Mouse (Mus musculus) stomach, embryonic 14.5 days (tissue): Measurements from ENCODE around the gene Pfdn4. TPM values are rescaled to one million over a fixed set of nuclear protein-coding genes. Genes with fewer than 3 reads are reported as not detected.

Source experiments
- ATAC-seq: fragments of 200-750 bp; cut with Nextera tagmentation; 2 replicates; pipeline ENCODE4 v1.8.0; 2017; ENCODE audit warnings: low read depth, moderate TSS enrichment; ENCODE audit not compliant: insufficient number of reproducible peaks, insufficient read depth, low FRiP score
- H3K27ac ChIP-seq: fragments of 300-500 bp; sonication (generic); 2 replicates; pipeline ENCODE4 v1.5.1; 2014; ENCODE audit warnings: mild to moderate bottlenecking, low read length, moderate library complexity, mixed read lengths
- H3K27me3 ChIP-seq: fragments of 300-500 bp; sonication (generic); 2 replicates; pipeline ENCODE4 v1.6.1; 2014; ENCODE audit warnings: low read length, control low read depth, mixed read lengths; ENCODE audit not compliant: control insufficient read depth, insufficient read depth
- H3K36me3 ChIP-seq: fragments of 300-500 bp; sonication (generic); 2 replicates; pipeline ENCODE4 v1.6.1; 2014; ENCODE audit warnings: mild to moderate bottlenecking, control low read depth, low read length, moderate library complexity, mixed read lengths; ENCODE audit not compliant: control insufficient read depth, insufficient read depth
- H3K4me1 ChIP-seq: fragments of 300-500 bp; sonication (generic); 2 replicates; pipeline ENCODE4 v1.6.1; 2014; ENCODE audit warnings: low read length, control low read depth, mixed read lengths; ENCODE audit not compliant: control insufficient read depth, insufficient read depth
- H3K4me2 ChIP-seq: fragments of 300-500 bp; sonication (generic); replicated peaks from 2 replicates; pipeline ENCODE4 v1.6.1; 2014; ENCODE audit warnings: low read depth, low read length, control low read depth
- H3K4me3 ChIP-seq: fragments of 300-500 bp; sonication (generic); 2 replicates; pipeline ENCODE4 v1.5.1; 2014; ENCODE audit warnings: low read depth, low read length, control low read depth
- H3K9ac ChIP-seq: fragments of 300-500 bp; sonication (generic); replicated peaks from 2 replicates; pipeline ENCODE4 v1.6.1; 2014; ENCODE audit warnings: low read depth, mild to moderate bottlenecking, control low read depth, low read length, moderate library complexity, mixed read lengths
- H3K9me3 ChIP-seq: fragments of 300-500 bp; sonication (generic); 2 replicates; pipeline ENCODE4 v1.6.1; 2016; ENCODE audit warnings: low read depth, low read length, control low read depth; ENCODE audit not compliant: control insufficient read depth
- WGBS: fragments of 180-500 bp; shearing (Covaris S2); extraction: QIAGEN DNeasy Blood & Tissue Kit; methylation state at CpG from one replicate; pipeline ENCODE4 v1.1.7; 2014; 5-methylcytosine and 5-hydroxymethylcytosine counted together
- polyA plus RNA-seq: library from polyadenylated mRNA; unstranded; fragments of >200 nt; fragmentation: Nextera tagmentation; extraction: Ambion mirVana; gene quantifications from 2 replicates; pipeline ENCODE4 v1.2.1, GENCODE M21; 2014

Gene Pfdn4
- polyA plus RNA-seq, 1 experiment from 2014 or later = 83.4 TPM

DNA sequence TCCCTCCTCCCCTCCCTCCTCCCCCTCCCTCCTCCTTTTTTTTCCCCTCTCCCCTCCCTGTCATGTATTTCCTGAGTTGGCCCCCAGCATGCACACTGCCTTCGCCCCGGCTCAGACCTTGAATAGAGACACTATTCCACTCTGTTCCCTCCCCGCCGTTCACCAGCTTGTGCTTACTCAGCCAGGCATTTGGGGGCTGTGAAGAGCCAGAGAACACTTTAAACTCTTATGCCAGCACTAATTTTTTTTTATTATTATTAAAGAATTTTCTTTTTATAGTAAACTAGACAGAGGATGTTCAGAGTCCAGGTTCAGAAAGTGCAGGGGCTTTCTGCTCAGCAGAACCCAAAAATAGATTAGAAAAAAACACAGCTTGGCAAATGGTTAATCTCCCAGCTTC is 31.4 kb upstream of the Pfdn4 start:
- Histone ChIP-seq H3K4me2 (no peak overlapping the region), H3K36me3 (no peaks in the 10 kb centered on the region), H3K27me3 (no peaks in the 10 kb centered on the region), H3K4me1 (no peaks in the 10 kb centered on the region), H3K27ac (no peak overlapping the region), H3K9ac (no peak overlapping the region), H3K9me3 (no peaks in the 10 kb centered on the region), H3K4me3 (no peak overlapping the region)
- WGBS = 64% methylated on average over 4 of the region's 4 CpGs
- ATAC-seq = no peak

DNA sequence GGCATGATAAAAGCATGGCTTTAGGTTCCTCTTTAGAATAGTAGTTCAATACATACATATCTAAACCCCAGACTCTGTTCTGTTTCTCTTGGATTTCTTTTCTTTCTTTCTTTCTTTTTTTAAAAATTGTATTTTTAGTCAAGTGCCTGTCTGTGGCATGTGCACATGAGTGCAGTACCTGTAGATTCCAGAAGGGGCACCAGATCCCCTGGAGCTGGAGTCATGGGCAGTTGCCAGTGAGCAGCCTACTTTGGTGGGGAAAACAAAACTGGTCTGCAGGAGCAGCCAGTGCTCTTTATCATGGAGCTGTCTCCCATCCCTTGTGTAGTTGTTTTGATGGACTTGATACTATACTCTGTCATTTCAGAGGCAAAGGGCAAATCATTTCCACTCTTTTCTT is 28.2 kb upstream of the Pfdn4 start:
- Histone ChIP-seq H3K9ac (no peak overlapping the region), H3K4me1 (no peaks in the 10 kb centered on the region), H3K27ac (no peak overlapping the region), H3K27me3 (no peaks in the 10 kb centered on the region), H3K9me3 (no peaks in the 10 kb centered on the region), H3K36me3 (no peaks in the 10 kb centered on the region), H3K4me2 (no peak overlapping the region), H3K4me3 (no peak overlapping the region)
- no peak for ATAC-seq

DNA sequence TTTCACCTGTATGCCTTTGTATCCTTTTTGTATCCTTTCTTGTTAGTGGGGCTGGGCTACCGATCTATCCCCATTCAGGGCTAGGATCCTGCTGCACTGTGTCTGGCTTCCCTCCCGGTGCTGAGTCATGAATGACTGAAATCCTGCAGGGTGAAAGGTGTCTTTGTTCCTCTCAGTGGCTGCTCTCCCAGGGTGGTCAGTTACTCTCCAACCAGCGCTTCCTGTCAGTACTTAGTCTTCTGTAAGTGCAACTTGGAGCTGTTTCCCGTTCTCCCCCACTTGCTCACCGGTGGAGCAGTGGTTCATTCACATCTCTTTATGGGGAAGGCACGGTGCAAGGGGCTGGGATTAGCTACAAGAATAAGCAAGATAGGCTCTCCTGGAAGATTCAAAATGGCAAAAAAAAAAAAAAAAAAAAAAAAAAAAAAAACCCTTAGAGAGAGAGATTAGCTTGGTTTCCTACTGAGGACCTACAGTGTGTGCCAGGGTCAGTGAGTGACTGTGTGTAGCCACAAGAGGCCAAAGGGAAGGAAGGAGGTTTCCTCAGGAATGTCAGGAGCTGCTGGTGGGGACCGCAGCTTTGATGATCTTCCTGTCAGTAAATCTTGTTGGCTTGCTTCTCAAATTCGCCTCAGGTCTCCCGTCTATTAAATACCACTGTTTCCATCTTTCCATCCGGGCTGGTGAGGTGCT is 26.5 kb upstream of the Pfdn4 start:
- Histone ChIP-seq H3K4me3 (no peak overlapping the region), H3K36me3 (no peaks in the 10 kb centered on the region), H3K4me1 (no peaks in the 10 kb centered on the region), H3K4me2 (no peak overlapping the region), H3K9ac (no peak overlapping the region), H3K9me3 (no peaks in the 10 kb centered on the region), H3K27me3 (no peaks in the 10 kb centered on the region), H3K27ac (no peak overlapping the region)
- 9% methylated on average over 10 of the region's 10 CpGs for WGBS
- ATAC-seq = no peak

DNA sequence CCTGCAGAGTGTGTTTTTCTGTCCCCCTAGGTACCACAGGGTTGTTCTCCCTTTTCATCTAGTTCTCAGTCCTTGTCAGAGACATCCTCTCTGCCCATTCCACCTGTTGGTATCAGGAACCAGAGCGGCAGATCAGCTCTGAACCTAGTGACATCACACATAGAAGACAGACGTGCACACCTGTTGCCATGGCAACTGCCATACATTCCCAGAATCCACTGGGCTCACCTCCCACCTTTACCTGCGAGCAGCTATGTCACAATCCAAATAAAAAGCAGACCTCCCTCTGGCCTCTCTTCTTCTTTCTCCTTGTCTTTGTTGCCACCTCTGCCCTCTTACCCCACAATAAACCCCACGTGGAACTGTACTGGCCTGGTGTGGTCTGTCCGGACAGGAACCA is 25.6 kb upstream of the Pfdn4 start:
- no peak overlapping the region for H3K27ac ChIP-seq
- no peaks in the 10 kb centered on the region for H3K4me1 ChIP-seq
- H3K27me3 ChIP-seq = no peaks in the 10 kb centered on the region
- no peak overlapping the region for H3K4me2 ChIP-seq
- H3K36me3 ChIP-seq = no peaks in the 10 kb centered on the region
- no peak overlapping the region for H3K9ac ChIP-seq
- 67% methylated on average over 5 of the region's 5 CpGs for WGBS
- ATAC-seq = no peak
- no peaks in the 10 kb centered on the region for H3K9me3 ChIP-seq
- H3K4me3 ChIP-seq = no peak overlapping the region

DNA sequence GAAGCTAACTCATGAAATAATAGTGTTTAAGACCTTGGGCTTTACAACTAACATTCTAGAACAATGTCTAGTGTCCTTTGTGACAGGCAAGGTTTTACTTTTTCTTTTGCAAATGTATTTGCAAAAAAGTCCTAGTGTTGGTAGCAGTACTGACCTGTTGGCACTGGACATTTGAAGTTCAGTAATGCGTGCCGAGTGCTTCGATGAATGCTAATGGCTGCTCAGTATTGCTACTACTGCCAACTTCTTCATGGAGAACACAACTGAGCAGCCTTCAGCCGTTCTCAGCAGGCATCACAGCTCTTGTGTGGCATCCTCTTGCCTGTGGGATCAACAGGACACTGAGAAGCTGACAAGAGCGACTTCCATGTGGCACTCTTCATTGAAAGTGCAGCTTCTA is 22.1 kb upstream of the Pfdn4 start:
- no peak overlapping the region for H3K9ac ChIP-seq
- H3K4me3 ChIP-seq = no peak overlapping the region
- H3K9me3 ChIP-seq = no peaks in the 10 kb centered on the region
- no peaks in the 10 kb centered on the region for H3K36me3 ChIP-seq
- no peaks in the 10 kb centered on the region for H3K4me1 ChIP-seq
- no peak for ATAC-seq
- no peaks in the 10 kb centered on the region for H3K27me3 ChIP-seq
- WGBS = 94% methylated on average over 5 of the region's 5 CpGs
- H3K4me2 ChIP-seq = no peak overlapping the region
- H3K27ac ChIP-seq = no peak overlapping the region

DNA sequence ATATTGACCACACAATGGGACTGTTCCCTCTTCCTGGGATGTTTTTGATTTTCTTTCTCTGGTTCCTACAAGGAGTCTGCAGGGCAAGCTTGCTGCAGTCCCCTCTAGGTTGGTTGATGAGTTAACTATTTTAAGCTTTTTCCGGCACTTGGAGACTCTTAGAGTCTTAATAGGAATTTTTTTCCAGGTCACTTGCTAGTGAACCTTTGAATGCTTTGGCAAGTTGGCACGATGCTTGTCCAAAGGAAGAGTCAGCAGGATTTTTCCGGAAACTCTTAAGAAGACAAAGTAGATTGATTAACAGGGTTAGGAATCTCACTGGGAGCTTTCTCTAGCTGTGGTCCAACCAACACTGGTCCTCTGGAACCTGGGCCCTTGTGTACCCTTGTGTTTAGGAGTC is 21.1 kb upstream of the Pfdn4 start:
- Histone ChIP-seq H3K4me1 (no peaks in the 10 kb centered on the region), H3K4me2 (no peak overlapping the region), H3K27me3 (no peaks in the 10 kb centered on the region), H3K9me3 (no peaks in the 10 kb centered on the region), H3K4me3 (no peak overlapping the region), H3K27ac (no peak overlapping the region), H3K9ac (no peak overlapping the region), H3K36me3 (no peaks in the 10 kb centered on the region)
- 82% methylated on average over 3 of the region's 3 CpGs for WGBS
- no peak for ATAC-seq

DNA sequence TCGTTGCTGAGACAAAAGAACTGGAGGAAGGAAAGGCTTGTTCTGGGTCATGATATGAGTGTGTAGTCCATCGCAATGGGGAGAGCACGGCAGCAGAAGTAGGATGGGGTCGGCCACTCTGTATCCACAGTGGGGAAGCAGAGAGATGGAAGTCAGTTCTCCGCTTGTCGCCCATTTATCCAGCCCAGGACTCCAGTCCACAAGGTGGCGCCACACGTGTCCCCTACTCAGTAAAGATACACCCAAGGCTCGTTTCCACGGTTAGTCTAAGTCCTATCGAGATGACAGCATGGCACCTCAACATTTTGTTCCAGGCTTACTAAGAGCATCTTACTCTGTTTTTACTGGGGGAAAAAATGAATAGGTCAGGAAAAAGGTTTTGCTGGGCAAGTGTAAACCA is 20.0 kb upstream of the Pfdn4 start:
- Histone ChIP-seq H3K27ac (no peak overlapping the region), H3K9me3 (no peaks in the 10 kb centered on the region), H3K9ac (no peak overlapping the region), H3K4me3 (no peak overlapping the region), H3K27me3 (no peaks in the 10 kb centered on the region), H3K4me2 (no peak overlapping the region), H3K36me3 (no peaks in the 10 kb centered on the region), H3K4me1 (no peaks in the 10 kb centered on the region)
- WGBS = 79% methylated on average over 11 of the region's 11 CpGs
- no peak for ATAC-seq

DNA sequence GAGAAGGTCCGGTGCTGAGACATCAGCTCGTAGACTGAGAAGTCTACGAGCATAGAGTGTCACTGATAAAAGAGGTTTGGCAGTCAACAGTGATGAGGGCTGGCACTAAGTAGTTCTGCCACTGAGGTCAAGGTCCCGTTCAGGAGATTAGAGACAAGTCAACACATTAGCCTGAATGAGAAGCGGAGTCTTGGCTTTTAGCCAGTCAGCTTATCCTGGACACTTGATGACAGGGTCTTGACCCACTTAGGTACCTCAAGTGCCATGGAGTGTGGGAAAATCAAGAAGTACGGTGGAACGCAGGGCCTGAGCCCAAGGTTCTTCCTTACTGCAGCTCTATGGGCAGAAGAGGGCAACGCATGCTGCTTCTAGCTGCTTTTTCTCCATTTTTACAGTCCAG is 19.6 kb upstream of the Pfdn4 start:
- Histone ChIP-seq H3K27ac (no peak overlapping the region), H3K27me3 (no peaks in the 10 kb centered on the region), H3K9me3 (no peaks in the 10 kb centered on the region), H3K4me1 (no peaks in the 10 kb centered on the region), H3K4me3 (no peak overlapping the region), H3K4me2 (no peak overlapping the region), H3K9ac (no peak overlapping the region), H3K36me3 (no peaks in the 10 kb centered on the region)
- no peak for ATAC-seq
- 64% methylated on average over 8 of the region's 8 CpGs for WGBS

DNA sequence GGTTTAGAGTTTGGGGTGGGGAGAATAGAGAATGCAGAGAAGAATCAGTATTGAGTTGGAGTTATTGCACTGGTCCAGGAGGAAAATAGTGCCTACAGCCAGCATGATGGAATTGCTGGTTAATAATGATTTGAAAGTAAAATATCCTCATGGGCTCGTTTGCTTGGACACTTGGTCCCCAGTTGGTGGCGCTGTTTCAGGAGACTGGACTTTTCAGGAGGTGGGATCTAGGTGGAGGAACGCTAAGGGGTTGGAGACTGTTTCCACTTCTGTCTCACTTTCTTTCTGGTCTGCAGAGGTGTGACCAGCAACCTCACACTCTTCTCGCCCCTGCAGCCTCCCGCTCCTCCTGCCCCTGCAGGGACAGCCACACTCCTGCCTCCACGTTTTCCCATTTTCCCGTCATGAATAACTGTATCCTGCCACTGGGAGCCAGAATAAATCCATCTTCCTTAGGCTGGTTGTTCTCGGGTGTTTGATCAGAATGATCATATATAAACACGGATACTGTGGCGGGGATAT is 14.1 kb upstream of the Pfdn4 start:
- no peaks in the 10 kb centered on the region for H3K4me1 ChIP-seq
- WGBS = 47% methylated on average over 10 of the region's 10 CpGs
- H3K27ac ChIP-seq = no peak overlapping the region
- H3K27me3 ChIP-seq = no peaks in the 10 kb centered on the region
- H3K4me2 ChIP-seq = no peak overlapping the region
- H3K36me3 ChIP-seq = no peaks in the 10 kb centered on the region
- no peak for ATAC-seq
- no peaks in the 10 kb centered on the region for H3K9me3 ChIP-seq
- no peak overlapping the region for H3K4me3 ChIP-seq
- H3K9ac ChIP-seq = no peak overlapping the region
